Mouse (Mus musculus): Measurements from ENCODE around the gene Ttll9. TPM values are rescaled to one million over a fixed set of nuclear protein-coding genes. Genes with fewer than 3 reads are reported as not detected.

Ttll9 gene
- polyA plus RNA-seq, 1 experiment = 4.6 TPM

DNA sequence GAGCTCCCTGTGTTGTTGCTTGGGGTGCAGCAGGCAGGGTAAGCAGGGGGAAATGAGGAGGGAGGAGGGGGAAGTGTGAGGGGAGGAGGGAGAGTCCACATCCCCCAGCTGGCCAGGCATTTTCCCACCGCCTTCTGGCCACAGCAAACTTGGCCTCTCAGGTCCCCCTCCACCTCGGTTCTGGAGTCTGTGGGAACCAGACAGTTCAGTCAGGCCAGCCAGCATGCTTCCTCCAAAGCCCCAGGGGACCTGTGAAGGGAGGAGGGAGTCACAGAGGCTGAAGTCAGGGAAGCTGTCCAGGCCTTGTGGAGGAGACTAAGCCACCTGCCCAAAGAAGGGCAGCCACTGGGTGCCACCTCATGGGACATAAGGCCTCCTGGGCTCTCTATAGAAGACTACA lies 32.0 kb upstream of the Ttll9 start:
- H3K27ac ChIP-seq (ENCODE audit: insufficient read depth, low read length) = no peak overlapping the region
- 30% methylated on average over 2 of the region's 2 CpGs for WGBS
- H3K4me3 ChIP-seq (replicated peaks; ENCODE audit: insufficient read depth, low read depth, low read length) = no peak overlapping the region
- no peaks in the 10 kb centered on the region; the same call in none of the 2 replicates for H3K4me1 ChIP-seq (ENCODE audit: control insufficient read depth, insufficient read depth, low read length)
- no peaks in the 10 kb centered on the region for H3K27me3 ChIP-seq (ENCODE audit: control insufficient read depth, insufficient read depth, low read length)
- DNase-seq = no peak
- TF ChIP-seq CTCF (IDR thresholded peaks at IDR 0.05; ENCODE audit: borderline replicate concordance, insufficient read depth, low read depth, low read length) (no peak), POLR2A (IDR thresholded peaks at IDR 0.05; ENCODE audit: borderline replicate concordance, insufficient read depth, low read length) (no peak)

- Histone ChIP-seq H3K27me3 (ENCODE audit: control insufficient read depth, insufficient read depth, low read length) (no peaks in the 10 kb centered on the region), H3K4me1 (ENCODE audit: control insufficient read depth, insufficient read depth, low read length) (no peaks in the 10 kb centered on the region; the same call in none of the 2 replicates), H3K27ac (ENCODE audit: insufficient read depth, low read length) (no peak overlapping the region), H3K4me3 (replicated peaks; ENCODE audit: insufficient read depth, low read depth, low read length) (no peak overlapping the region)
- TF ChIP-seq CTCF (IDR thresholded peaks at IDR 0.05; ENCODE audit: borderline replicate concordance, insufficient read depth, low read depth, low read length) (no peak), POLR2A (IDR thresholded peaks at IDR 0.05; ENCODE audit: borderline replicate concordance, insufficient read depth, low read length) (no peak)
- DNase-seq = peak in 1 of 2 experiments; percentile 40
- WGBS = 55% methylated on average over 12 of the region's 12 CpGs
Observed at GRCm38 (mm10) chr2:152931456-152932160, 30.7 kb upstream of the Ttll9 start.

- Histone ChIP-seq H3K4me3 (replicated peaks; ENCODE audit: insufficient read depth, low read depth, low read length) (no peak within 1 kb of the TSS), H3K27ac (ENCODE audit: insufficient read depth, low read length) (no peak within 1 kb of the TSS), H3K4me1 (ENCODE audit: control insufficient read depth, insufficient read depth, low read length) (no peaks in the 10 kb centered on the region; the same call in none of the 2 replicates), H3K27me3 (ENCODE audit: control insufficient read depth, insufficient read depth, low read length) (no peaks in the 10 kb centered on the region)
- WGBS = 54% methylated on average over 9 of the region's 9 CpGs
- DNase-seq = no peak
- TF ChIP-seq CTCF (IDR thresholded peaks at IDR 0.05; ENCODE audit: borderline replicate concordance, insufficient read depth, low read depth, low read length) (no peak), POLR2A (IDR thresholded peaks at IDR 0.05; ENCODE audit: borderline replicate concordance, insufficient read depth, low read length) (no peak)
Observed at GRCm38 (mm10) chr2:152933048-152933447, 29.2 kb upstream of the Ttll9 start, which contains the start of gene Foxs1. Foxs1 (minus strand) TSS chr2:152933208.

- H3K4me3 ChIP-seq (replicated peaks; ENCODE audit: insufficient read depth, low read depth, low read length) = no peak overlapping the region
- H3K4me1 ChIP-seq (ENCODE audit: control insufficient read depth, insufficient read depth, low read length) = no peaks in the 10 kb centered on the region; the same call in none of the 2 replicates
- TF ChIP-seq POLR2A (IDR thresholded peaks at IDR 0.05; ENCODE audit: borderline replicate concordance, insufficient read depth, low read length) (no peak), CTCF (IDR thresholded peaks at IDR 0.05; ENCODE audit: borderline replicate concordance, insufficient read depth, low read depth, low read length) (peak; percentile 75)
- DNase-seq = peak; percentile 54 to 64
- WGBS = 42% methylated on average over 5 of the region's 5 CpGs
- no peak overlapping the region for H3K27ac ChIP-seq (ENCODE audit: insufficient read depth, low read length)
- no peaks in the 10 kb centered on the region for H3K27me3 ChIP-seq (ENCODE audit: control insufficient read depth, insufficient read depth, low read length)
Observed at GRCm38 (mm10) chr2:152933614-152934013, 28.7 kb upstream of the Ttll9 start.

- H3K4me1 ChIP-seq (ENCODE audit: control insufficient read depth, insufficient read depth, low read length) = peaks cover 5% of the 10 kb centered on the region
- H3K27ac ChIP-seq (ENCODE audit: insufficient read depth, low read length) = no peak overlapping the region
- DNase-seq = peak; percentile 40 to 63
- WGBS = 15% methylated on average over 4 of the region's 4 CpGs
- TF ChIP-seq POLR2A (IDR thresholded peaks at IDR 0.05; ENCODE audit: borderline replicate concordance, insufficient read depth, low read length) = no peak
- peak; percentile 81 for TF ChIP-seq CTCF (IDR thresholded peaks at IDR 0.05; ENCODE audit: borderline replicate concordance, insufficient read depth, low read depth, low read length)
- H3K27me3 ChIP-seq (ENCODE audit: control insufficient read depth, insufficient read depth, low read length) = no peaks in the 10 kb centered on the region
- H3K4me3 ChIP-seq (replicated peaks; ENCODE audit: insufficient read depth, low read depth, low read length) = no peak overlapping the region
Observed at GRCm38 (mm10) chr2:152939846-152940245, 22.4 kb upstream of the Ttll9 start.

GRCm38 (mm10) chr2:152941106-152941505 lies 21.2 kb upstream of the Ttll9 start:
- Histone ChIP-seq H3K4me1 (ENCODE audit: control insufficient read depth, insufficient read depth, low read length) (peaks cover 5% of the 10 kb centered on the region), H3K27ac (ENCODE audit: insufficient read depth, low read length) (no peak overlapping the region), H3K4me3 (replicated peaks; ENCODE audit: insufficient read depth, low read depth, low read length) (no peak overlapping the region), H3K27me3 (ENCODE audit: control insufficient read depth, insufficient read depth, low read length) (no peaks in the 10 kb centered on the region)
- no peak for DNase-seq
- 54% methylated on average over 6 of the region's 6 CpGs for WGBS
- TF ChIP-seq POLR2A (IDR thresholded peaks at IDR 0.05; ENCODE audit: borderline replicate concordance, insufficient read depth, low read length) (no peak), CTCF (IDR thresholded peaks at IDR 0.05; ENCODE audit: borderline replicate concordance, insufficient read depth, low read depth, low read length) (no peak)

DNA sequence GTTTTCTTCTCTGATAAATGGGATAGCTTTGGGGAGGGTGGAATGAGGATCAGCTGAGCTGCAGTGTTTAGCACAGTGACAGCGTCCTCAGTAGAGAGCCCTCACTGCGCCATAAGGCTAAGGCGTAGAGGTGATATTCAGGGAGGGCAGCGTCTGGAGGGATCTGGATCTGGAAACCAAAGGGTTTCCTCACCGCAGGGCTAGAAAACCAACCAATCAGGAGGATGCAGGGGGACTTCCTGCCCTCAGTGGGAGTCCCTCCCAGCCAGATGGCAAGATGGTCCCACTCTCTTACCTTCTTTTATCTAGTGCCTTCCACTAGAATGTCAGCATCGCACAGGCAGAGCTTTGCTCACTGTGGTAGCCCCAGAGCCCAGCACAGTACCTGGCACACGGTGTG lies 20.5 kb upstream of the Ttll9 start:
- Histone ChIP-seq H3K27ac (ENCODE audit: insufficient read depth, low read length) (no peak overlapping the region), H3K4me1 (ENCODE audit: control insufficient read depth, insufficient read depth, low read length) (peaks cover 6% of the 10 kb centered on the region; the same call in 1 of the 2 replicates), H3K4me3 (replicated peaks; ENCODE audit: insufficient read depth, low read depth, low read length) (no peak overlapping the region), H3K27me3 (ENCODE audit: control insufficient read depth, insufficient read depth, low read length) (no peaks in the 10 kb centered on the region)
- DNase-seq = no peak
- 44% methylated on average over 7 of the region's 7 CpGs for WGBS
- TF ChIP-seq POLR2A (IDR thresholded peaks at IDR 0.05; ENCODE audit: borderline replicate concordance, insufficient read depth, low read length) (no peak), CTCF (IDR thresholded peaks at IDR 0.05; ENCODE audit: borderline replicate concordance, insufficient read depth, low read depth, low read length) (no peak)

DNA sequence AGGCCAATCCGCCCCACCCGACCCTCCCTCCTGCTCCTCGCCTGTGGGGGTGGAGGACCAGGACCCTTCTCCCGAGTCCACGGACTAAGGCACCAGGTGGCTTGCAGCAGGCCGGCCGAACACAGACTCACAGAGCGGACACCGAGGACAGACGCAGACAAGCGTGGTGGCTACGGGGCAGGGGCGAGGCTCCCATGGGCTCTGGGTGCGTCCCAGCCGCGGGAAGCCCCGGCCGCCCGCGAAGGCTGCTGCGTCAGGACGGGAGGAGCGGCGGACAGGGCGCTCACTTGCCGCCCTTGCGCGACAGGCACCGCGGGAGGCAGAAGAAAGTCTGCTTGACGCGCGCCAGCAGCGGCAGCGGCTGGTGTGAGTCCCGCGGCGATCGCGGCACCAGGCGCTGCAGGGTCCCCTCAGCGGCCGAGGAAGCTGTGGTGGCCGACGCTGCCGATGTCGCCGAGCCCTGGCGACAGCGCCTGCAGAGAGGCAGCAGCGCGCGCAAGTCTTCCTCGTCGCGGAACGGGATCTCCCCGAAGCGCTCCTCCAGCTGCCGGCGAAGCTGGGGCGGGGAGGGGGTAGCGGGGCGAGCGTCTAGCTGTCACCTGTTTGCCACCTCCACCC lies 19.3 kb upstream of the Ttll9 start:
- 1% methylated on average over 65 of the region's 65 CpGs for WGBS
- Histone ChIP-seq H3K4me1 (ENCODE audit: control insufficient read depth, insufficient read depth, low read length) (peaks cover 9% of the 10 kb centered on the region; the same call in 1 of the 2 replicates), H3K27me3 (ENCODE audit: control insufficient read depth, insufficient read depth, low read length) (no peaks in the 10 kb centered on the region), H3K27ac (ENCODE audit: insufficient read depth, low read length) (no peak overlapping the region), H3K4me3 (replicated peaks; ENCODE audit: insufficient read depth, low read depth, low read length) (peak overlapping the region; percentile 2)
- no peak for DNase-seq
- TF ChIP-seq CTCF (IDR thresholded peaks at IDR 0.05; ENCODE audit: borderline replicate concordance, insufficient read depth, low read depth, low read length) (no peak), POLR2A (IDR thresholded peaks at IDR 0.05; ENCODE audit: borderline replicate concordance, insufficient read depth, low read length) (no peak)
